ENCODE assay signal across 15 mouse cellular contexts in the genomic region with DNA sequence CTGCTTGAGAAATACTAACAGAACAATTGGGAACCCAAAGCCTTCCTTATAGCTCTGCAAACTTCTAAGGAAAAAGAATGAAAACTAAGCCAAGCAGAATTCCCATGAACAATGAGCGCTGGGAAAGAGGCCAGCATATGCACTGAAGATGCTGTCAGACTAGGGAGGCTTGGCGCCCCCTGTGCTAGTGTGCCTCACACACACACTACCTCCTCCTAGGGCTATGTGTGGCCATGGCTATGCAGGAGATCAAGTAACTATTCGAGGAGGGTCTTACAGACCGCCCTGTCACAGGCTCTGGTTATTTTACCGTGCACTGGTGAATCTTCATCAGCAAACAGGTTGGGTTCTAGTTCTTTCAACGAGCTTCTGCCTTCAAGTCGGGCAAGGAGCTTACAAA. TPM values are rescaled to one million over a fixed set of nuclear protein-coding genes. Genes with fewer than 3 reads are reported as not detected.
DNase-seq lines count a peak whose midpoint lies in the region; ATAC-seq and TF ChIP-seq lines count a peak whose summit lies in the region.
"Had no signal": no experiment of that assay in that cellular context is flagged by ENCODE, and none has a peak within 500 bp of the region (broad histone marks: within the 10 kb centered on the region; RNA-seq: fewer than 3 reads in every experiment).

No protein-coding gene starts in this region.

- WGBS in hindbrain, embryonic 14.5 days, result 83% methylated on average over 7 of the region's 7 CpGs
- WGBS in hindbrain, embryonic 10.5 days, result 89% methylated on average over 7 of the region's 7 CpGs
- WGBS in liver, embryonic 14.5 days (ENCODE audit: insufficient replicate concordance), result 79% methylated on average over 7 of the region's 7 CpGs
- WGBS in liver, embryonic 12.5 days (ENCODE audit: insufficient replicate concordance), result 76% methylated on average over 7 of the region's 7 CpGs
- 79% methylated on average over 7 of the region's 7 CpGs for WGBS in embryonic facial prominence, embryonic 14.5 days
- WGBS in liver, postnatal 0 days (ENCODE audit: insufficient replicate concordance), result 87% methylated on average over 7 of the region's 7 CpGs

- no peak overlapping the region for H3K4me2 ChIP-seq in hindbrain, embryonic 14.5 days (replicated peaks)
- H3K4me2 ChIP-seq in liver, embryonic 14.5 days (ENCODE audit: low read depth), result no peak overlapping the region
- H3K4me2 ChIP-seq in liver, embryonic 12.5 days, result no peak overlapping the region
- H3K4me2 ChIP-seq in embryonic facial prominence, embryonic 14.5 days (ENCODE audit: low read depth, low read length), result no peak overlapping the region
- H3K4me2 ChIP-seq in liver, postnatal 0 days (ENCODE audit: low read depth, low read length), result no peak overlapping the region
- H3K4me2 ChIP-seq: heart, embryonic 11.5 days; limb, embryonic 13.5 days had no signal

- no peak for TF ChIP-seq EP300 in liver, embryonic 14.5 days (IDR thresholded peaks at IDR 0.05; ENCODE audit: low read depth)
- no peak for TF ChIP-seq EP300 in ES-Bruce4 (IDR thresholded peaks at IDR 0.05; ENCODE audit: insufficient read depth, low read depth, low read length)
- no peak for TF ChIP-seq EP300 in liver, postnatal 0 days (IDR thresholded peaks at IDR 0.05; ENCODE audit: low read depth)

- no peak for TF ChIP-seq POLR2A in ES-Bruce4 (IDR thresholded peaks at IDR 0.05; ENCODE audit: insufficient read depth, low read length)

- H3K36me3 ChIP-seq in hindbrain, embryonic 14.5 days (replicated peaks; ENCODE audit: control insufficient read depth, insufficient read depth), result peaks cover 3% of the 10 kb centered on the region
- peaks cover 93% of the 10 kb centered on the region for H3K36me3 ChIP-seq in hindbrain, embryonic 10.5 days
- H3K36me3 ChIP-seq in liver, embryonic 14.5 days (replicated peaks; ENCODE audit: control insufficient read depth, insufficient read depth, low read depth), result peaks cover 11% of the 10 kb centered on the region; the same call in 1 of the 2 replicates
- H3K36me3 ChIP-seq in liver, embryonic 12.5 days, result peaks cover 82% of the 10 kb centered on the region
- peaks cover 7% of the 10 kb centered on the region for H3K36me3 ChIP-seq in ES-Bruce4 (ENCODE audit: control insufficient read depth, insufficient read depth, low read length, poor library complexity, severe bottlenecking)
- H3K36me3 ChIP-seq in embryonic facial prominence, embryonic 14.5 days (ENCODE audit: control insufficient read depth, insufficient read depth, low read length), result peaks cover 31% of the 10 kb centered on the region; the same call in 1 of the 2 replicates
- peaks cover 10% of the 10 kb centered on the region; the same call in 1 of the 2 replicates for H3K36me3 ChIP-seq in liver, postnatal 0 days (replicated peaks; ENCODE audit: insufficient read depth, low read length)

- no peak overlapping the region for H3K4me3 ChIP-seq in hindbrain, embryonic 14.5 days (replicated peaks; ENCODE audit: low read length)
- no peak overlapping the region for H3K4me3 ChIP-seq in hindbrain, embryonic 10.5 days
- H3K4me3 ChIP-seq in liver, embryonic 14.5 days (ENCODE audit: insufficient read depth in 1 of 2, low read depth in 2 of 2, low read length in 2 of 2), result no peak overlapping the region
- no peak overlapping the region for H3K4me3 ChIP-seq in liver, embryonic 12.5 days
- no peak overlapping the region for H3K4me3 ChIP-seq in ES-Bruce4 (ENCODE audit: low read depth, low read length)
- no peak overlapping the region for H3K4me3 ChIP-seq in embryonic facial prominence, embryonic 14.5 days (ENCODE audit: low read depth, low read length)
- no peak overlapping the region for H3K4me3 ChIP-seq in liver, postnatal 0 days (ENCODE audit: low read depth, low read length)
- H3K4me3 ChIP-seq: limb, embryonic 13.5 days had no signal

- ATAC-seq in hindbrain, embryonic 14.5 days (ENCODE audit: low FRiP score), result no peak
- no peak for ATAC-seq in liver, embryonic 14.5 days (ENCODE audit: insufficient read depth)
- ATAC-seq in liver, embryonic 12.5 days, result no peak
- 0 out of 2 replicates have a peak, but pooled peaks have one; percentile 41 for ATAC-seq in embryonic facial prominence, embryonic 14.5 days (ENCODE audit: low read depth)
- ATAC-seq in liver, postnatal 0 days, result no peak
- ATAC-seq: inflammation-experienced regulatory T-cells, adult 6 months had no signal

- peak; percentile 38 for DNase-seq in hindbrain, embryonic 14.5 days (ENCODE audit: low spot score)
- DNase-seq in hindbrain, embryonic 10.5 days (ENCODE audit: low spot score), result no peak
- no peak for DNase-seq in liver, embryonic 14.5 days (ENCODE audit: low read depth in 3 of 3, low spot score in 3 of 3)
- DNase-seq in embryonic facial prominence, embryonic 14.5 days (ENCODE audit: low spot score), result peak; percentile 40
- DNase-seq in liver, postnatal 0 days, result no peak
- DNase-seq: gastrocnemius, postnatal 25 days; heart, postnatal 14 days; lung, postnatal 36 days; spleen, adult 18-20 months; thymus, adult 2 months had no signal

- peak; percentile 24; the same call in 1 of the 2 replicates for TF ChIP-seq CTCF in liver, embryonic 14.5 days (IDR thresholded peaks at IDR 0.05; ENCODE audit: low read depth)
- peak; percentile 29 for TF ChIP-seq CTCF in ES-Bruce4 (IDR thresholded peaks at IDR 0.05; ENCODE audit: low read depth, low read length)
- TF ChIP-seq CTCF in liver, postnatal 0 days (IDR thresholded peaks at IDR 0.05; ENCODE audit: low read depth), result no peak

- H3K4me1 ChIP-seq in hindbrain, embryonic 14.5 days (replicated peaks; ENCODE audit: control insufficient read depth, insufficient read depth, low read length), result no peaks in the 10 kb centered on the region
- H3K4me1 ChIP-seq in hindbrain, embryonic 10.5 days (replicated peaks), result no peaks in the 10 kb centered on the region
- H3K4me1 ChIP-seq in liver, embryonic 14.5 days (replicated peaks; ENCODE audit: control insufficient read depth in 2 of 2, insufficient read depth in 2 of 2, low read length in 1 of 2), result no peaks in the 10 kb centered on the region
- H3K4me1 ChIP-seq in liver, embryonic 12.5 days, result no peaks in the 10 kb centered on the region
- no peaks in the 10 kb centered on the region for H3K4me1 ChIP-seq in ES-Bruce4 (ENCODE audit: control insufficient read depth, insufficient read depth, low read length)
- H3K4me1 ChIP-seq in embryonic facial prominence, embryonic 14.5 days (ENCODE audit: control insufficient read depth, insufficient read depth, low read length), result no peaks in the 10 kb centered on the region
- H3K4me1 ChIP-seq in liver, postnatal 0 days (ENCODE audit: insufficient read depth), result no peaks in the 10 kb centered on the region
- H3K4me1 ChIP-seq: limb, embryonic 13.5 days had no signal

- no peak overlapping the region for H3K9ac ChIP-seq in hindbrain, embryonic 14.5 days
- no peak overlapping the region for H3K9ac ChIP-seq in liver, embryonic 14.5 days (replicated peaks)
- no peak overlapping the region for H3K9ac ChIP-seq in liver, embryonic 12.5 days
- no peak overlapping the region for H3K9ac ChIP-seq in ES-Bruce4 (ENCODE audit: low read depth, poor library complexity, severe bottlenecking)
- H3K9ac ChIP-seq in embryonic facial prominence, embryonic 14.5 days (ENCODE audit: low read depth, low read length), result no peak overlapping the region
- no peak overlapping the region for H3K9ac ChIP-seq in liver, postnatal 0 days (replicated peaks)
- H3K9ac ChIP-seq: limb, embryonic 13.5 days had no signal

- H3K9me3 ChIP-seq in hindbrain, embryonic 14.5 days (ENCODE audit: control insufficient read depth, low read length), result no peaks in the 10 kb centered on the region
- no peaks in the 10 kb centered on the region for H3K9me3 ChIP-seq in hindbrain, embryonic 10.5 days
- no peaks in the 10 kb centered on the region for H3K9me3 ChIP-seq in liver, embryonic 14.5 days (ENCODE audit: control insufficient read depth, low read length)
- no peaks in the 10 kb centered on the region for H3K9me3 ChIP-seq in liver, embryonic 12.5 days (replicated peaks)
- H3K9me3 ChIP-seq in ES-Bruce4 (replicated peaks; ENCODE audit: control insufficient read depth, insufficient read depth, low read length, poor library complexity, severe bottlenecking), result peaks cover 4% of the 10 kb centered on the region; the same call in 1 of the 2 replicates
- no peaks in the 10 kb centered on the region for H3K9me3 ChIP-seq in embryonic facial prominence, embryonic 14.5 days (ENCODE audit: control insufficient read depth, low read length)
- H3K9me3 ChIP-seq in liver, postnatal 0 days (ENCODE audit: low read length), result no peaks in the 10 kb centered on the region
- H3K9me3 ChIP-seq: limb, embryonic 13.5 days had no signal

- H3K27me3 ChIP-seq in hindbrain, embryonic 14.5 days (ENCODE audit: control insufficient read depth, insufficient read depth, low read length), result no peaks in the 10 kb centered on the region
- no peaks in the 10 kb centered on the region for H3K27me3 ChIP-seq in hindbrain, embryonic 10.5 days (ENCODE audit: insufficient read depth, poor library complexity, severe bottlenecking)
- no peaks in the 10 kb centered on the region for H3K27me3 ChIP-seq in liver, embryonic 14.5 days (ENCODE audit: control insufficient read depth, insufficient read depth, low read length)
- no peaks in the 10 kb centered on the region for H3K27me3 ChIP-seq in liver, embryonic 12.5 days (replicated peaks)
- no peaks in the 10 kb centered on the region for H3K27me3 ChIP-seq in ES-Bruce4 (ENCODE audit: control insufficient read depth, insufficient read depth, low read length, poor library complexity, severe bottlenecking)
- H3K27me3 ChIP-seq in embryonic facial prominence, embryonic 14.5 days (replicated peaks; ENCODE audit: control insufficient read depth, insufficient read depth, low read length), result no peaks in the 10 kb centered on the region
- no peaks in the 10 kb centered on the region for H3K27me3 ChIP-seq in liver, postnatal 0 days (ENCODE audit: insufficient read depth, low read length)
- H3K27me3 ChIP-seq: limb, embryonic 13.5 days had no signal

- H3K27ac ChIP-seq in hindbrain, embryonic 14.5 days, result no peak overlapping the region
- H3K27ac ChIP-seq in hindbrain, embryonic 10.5 days, result no peak overlapping the region
- H3K27ac ChIP-seq in liver, embryonic 14.5 days, result no peak overlapping the region
- no peak overlapping the region for H3K27ac ChIP-seq in liver, embryonic 12.5 days
- H3K27ac ChIP-seq in ES-Bruce4 (ENCODE audit: insufficient read depth, low read length), result no peak overlapping the region
- no peak overlapping the region for H3K27ac ChIP-seq in embryonic facial prominence, embryonic 14.5 days (replicated peaks; ENCODE audit: low read depth, low read length)
- no peak overlapping the region for H3K27ac ChIP-seq in liver, postnatal 0 days (ENCODE audit: low read depth)
- H3K27ac ChIP-seq: limb, embryonic 13.5 days had no signal

RNA-seq across cellular contexts. Expression of gene Xrcc2, which starts 7.7 kb away (rescaled TPM):
- polyA plus RNA-seq in hindbrain, embryonic 14.5 days (2014; fragmentation: Nextera tagmentation; extraction: Ambion mirVana), result 3.7 and 5.2 TPM in 2 replicates
- 12.5 and 15.7 TPM in 2 replicates for polyA plus RNA-seq in hindbrain, embryonic 10.5 days (2016; fragmentation: Nextera tagmentation; extraction: Ambion mirVana)
- polyA plus RNA-seq in liver, embryonic 14.5 days (2012; rRNA removed), result 4.0 and 4.5 TPM in 2 replicates
- polyA plus RNA-seq in liver, embryonic 14.5 days (2014; fragmentation: Nextera tagmentation; extraction: Ambion mirVana), result 1.7 and 1.8 TPM in 2 replicates
- 8.0 and 8.9 TPM in 2 replicates for polyA plus RNA-seq in liver, embryonic 12.5 days (2016; fragmentation: Nextera tagmentation; extraction: Ambion mirVana)
- 19.0 and 22.1 TPM in 2 replicates for polyA plus RNA-seq in ES-Bruce4 (2011; ENCODE audit: insufficient read depth, insufficient read length, low read depth, missing spikeins)
- polyA plus RNA-seq in embryonic facial prominence, embryonic 14.5 days (2014; fragmentation: Nextera tagmentation; extraction: Ambion mirVana), result 3.6 and 4.1 TPM in 2 replicates
- 1.4 and 1.9 TPM in 2 replicates for polyA plus RNA-seq in liver, postnatal 0 days (2015; fragmentation: Nextera tagmentation; extraction: Ambion mirVana)

Comparison
In these comparisons a context has a peak if more than half of its experiments do, and no peak if none do; other contexts are left out.
1. DNase-seq: peak in hindbrain, embryonic 14.5 days (single experiment) and embryonic facial prominence, embryonic 14.5 days (single experiment); none in hindbrain, embryonic 10.5 days (single experiment), liver, embryonic 14.5 days (0 of 3) and liver, postnatal 0 days (single experiment).